Mouse (Mus musculus): ENCODE measurements around the gene Sord.

The Sord gene

GRCm38 (mm10) chr2:122237891-122238470 lies 3.4 kb downstream of the Sord start:
- intact Hi-C loops (cut with DNase I), result no loop called here

GRCm38 (mm10) chr2:122240735-122241134 lies 6.2 kb downstream of the Sord start:
- intact Hi-C loops (cut with DNase I), result loop anchor here (5.0 to 10.0 kb wide), 3 partner anchors 48 to 166 kb away; no protein-coding TSS in a partner anchor

DNA sequence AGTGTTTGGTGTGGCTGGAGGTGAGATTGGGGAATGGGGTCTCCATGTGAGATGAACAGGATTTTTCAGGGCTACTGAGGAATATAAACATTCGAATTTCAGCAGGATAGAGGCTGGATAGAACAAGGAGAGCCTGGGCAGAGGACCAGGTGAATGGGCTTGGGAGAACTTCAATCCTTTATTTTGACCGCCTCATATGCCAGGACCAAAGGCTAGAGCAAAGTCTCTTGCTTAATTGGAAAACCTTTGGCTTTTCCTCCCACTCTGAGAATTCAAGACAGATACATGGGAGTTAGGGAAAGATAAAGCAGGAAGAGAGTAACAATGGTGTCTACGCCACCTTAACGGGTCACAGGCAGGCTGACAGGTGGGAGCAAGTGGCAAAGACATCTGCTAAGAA lies 6.7 kb downstream of the Sord start:
- intact Hi-C loops (cut with DNase I), result loop anchor here (5.0 to 10.0 kb wide), 3 partner anchors 49 to 166 kb away; no protein-coding TSS in a partner anchor

DNA sequence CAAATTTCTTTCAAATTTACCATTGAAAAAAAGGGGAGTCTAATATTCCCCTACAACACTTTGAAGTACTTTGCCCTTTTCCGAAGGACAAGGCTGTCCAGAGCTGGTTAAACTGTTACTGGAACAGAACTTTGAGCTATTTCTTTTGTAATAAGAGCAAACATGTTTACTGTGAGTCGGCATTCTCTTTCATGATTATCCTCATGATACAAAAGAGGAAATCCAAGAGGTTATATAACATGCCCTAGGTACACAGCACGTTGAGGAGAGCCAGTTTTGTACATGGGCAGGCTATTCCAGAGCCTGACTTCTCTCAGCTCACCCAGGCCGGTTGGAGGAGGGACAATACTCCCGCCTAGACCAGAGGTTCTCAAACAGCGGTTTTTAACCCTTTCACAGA lies 7.4 kb downstream of the Sord start:
- intact Hi-C loops (cut with DNase I), result loop anchor here (5.0 to 10.0 kb wide), 3 partner anchors 50 to 167 kb away; no protein-coding TSS in a partner anchor

DNA sequence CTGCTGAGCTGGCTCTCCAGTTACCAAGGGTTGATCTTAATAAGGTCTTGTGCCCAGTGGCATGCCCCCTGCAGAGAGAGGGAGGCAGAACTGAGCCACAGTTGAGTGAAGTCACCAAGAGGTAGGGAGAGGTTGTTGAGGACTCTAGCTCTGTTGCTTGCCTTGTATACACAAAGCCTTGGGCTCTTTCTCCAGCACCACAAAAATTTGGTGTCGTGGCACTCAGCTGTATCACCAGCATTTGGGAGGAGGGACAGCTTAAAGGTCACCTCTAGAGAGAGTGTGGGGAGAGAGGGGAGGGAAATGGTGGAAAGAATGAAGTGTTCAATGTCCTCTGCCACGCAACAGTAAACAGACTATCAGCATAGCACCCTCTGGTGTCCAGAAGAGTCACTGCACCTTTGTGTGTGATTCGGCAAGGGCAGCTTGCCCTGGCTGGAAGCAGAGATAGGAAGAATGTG lies 9.2 kb downstream of the Sord start:
- intact Hi-C loops (cut with DNase I), result loop anchor here (5.0 to 10.0 kb wide), 3 partner anchors 51 to 169 kb away; no protein-coding TSS in a partner anchor

- intact Hi-C loops (cut with DNase I), result loop anchor here (10.0 kb wide), 1 partner anchor 173 kb away; no protein-coding TSS in a partner anchor
Observed at GRCm38 (mm10) chr2:122247786-122248185, 13.2 kb downstream of the Sord start.

DNA sequence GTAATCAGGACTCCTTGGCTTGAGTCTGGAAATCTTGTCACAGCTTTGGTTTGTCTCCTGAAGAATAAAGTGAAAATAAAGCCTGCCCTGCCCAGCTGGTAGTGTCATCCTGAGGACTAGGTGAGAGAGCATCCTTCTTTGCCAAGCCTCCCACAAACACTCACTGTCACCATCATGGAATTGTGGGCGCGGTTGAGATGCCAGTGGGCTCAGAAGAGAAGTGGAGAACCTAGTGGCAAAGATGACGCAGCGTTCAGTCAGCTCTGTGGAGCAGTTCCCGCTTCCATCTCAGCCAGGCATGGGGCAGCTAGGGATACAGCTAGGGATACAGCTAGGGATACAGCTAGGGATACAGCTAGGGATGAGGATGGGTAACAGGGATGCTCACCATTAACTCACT lies 21.4 kb downstream of the Sord start:
- intact Hi-C loops (cut with DNase I), result no loop called here

DNA sequence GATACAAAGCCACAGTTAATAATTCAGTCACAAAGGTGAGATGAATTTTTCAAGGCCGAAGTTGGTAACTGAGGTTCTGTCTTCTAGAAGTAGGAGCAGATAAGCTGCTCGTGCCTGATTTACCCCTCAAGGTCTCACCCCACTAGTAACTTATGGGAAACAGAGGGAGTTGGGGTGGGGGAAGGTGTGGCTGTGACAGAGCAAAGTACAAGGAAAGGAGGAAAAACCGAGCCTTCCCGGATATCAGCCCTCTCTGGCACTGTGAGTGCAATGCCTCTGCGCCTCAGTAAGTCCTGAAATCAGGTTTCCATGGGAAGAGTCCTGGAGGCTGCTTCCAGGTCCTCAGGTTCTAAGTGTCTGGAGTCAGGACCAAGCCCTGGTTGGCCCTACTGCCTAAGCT lies 26.2 kb downstream of the Sord start:
- intact Hi-C loops (cut with DNase I), result no loop called here

DNA sequence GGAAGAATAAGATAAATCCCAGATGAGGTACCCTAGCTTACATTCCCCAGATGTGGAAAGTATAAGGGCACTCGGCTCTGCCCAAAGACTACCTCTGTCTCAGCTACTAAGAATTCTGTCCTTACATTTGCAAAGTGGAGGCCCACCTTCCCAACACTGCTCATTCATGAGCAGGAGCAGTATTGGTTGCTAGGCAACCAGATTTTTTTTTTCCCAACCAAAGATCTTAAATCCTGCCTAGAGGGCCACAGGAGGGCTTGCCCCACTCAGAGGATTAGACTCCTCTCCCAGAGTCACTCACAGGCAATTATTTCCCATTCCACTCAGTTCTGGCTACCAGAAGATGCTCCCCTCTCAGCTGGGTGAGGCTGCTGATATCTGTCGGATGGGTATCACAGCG lies 30.1 kb downstream of the Sord start:
- intact Hi-C loops (cut with DNase I), result no loop called here

DNA sequence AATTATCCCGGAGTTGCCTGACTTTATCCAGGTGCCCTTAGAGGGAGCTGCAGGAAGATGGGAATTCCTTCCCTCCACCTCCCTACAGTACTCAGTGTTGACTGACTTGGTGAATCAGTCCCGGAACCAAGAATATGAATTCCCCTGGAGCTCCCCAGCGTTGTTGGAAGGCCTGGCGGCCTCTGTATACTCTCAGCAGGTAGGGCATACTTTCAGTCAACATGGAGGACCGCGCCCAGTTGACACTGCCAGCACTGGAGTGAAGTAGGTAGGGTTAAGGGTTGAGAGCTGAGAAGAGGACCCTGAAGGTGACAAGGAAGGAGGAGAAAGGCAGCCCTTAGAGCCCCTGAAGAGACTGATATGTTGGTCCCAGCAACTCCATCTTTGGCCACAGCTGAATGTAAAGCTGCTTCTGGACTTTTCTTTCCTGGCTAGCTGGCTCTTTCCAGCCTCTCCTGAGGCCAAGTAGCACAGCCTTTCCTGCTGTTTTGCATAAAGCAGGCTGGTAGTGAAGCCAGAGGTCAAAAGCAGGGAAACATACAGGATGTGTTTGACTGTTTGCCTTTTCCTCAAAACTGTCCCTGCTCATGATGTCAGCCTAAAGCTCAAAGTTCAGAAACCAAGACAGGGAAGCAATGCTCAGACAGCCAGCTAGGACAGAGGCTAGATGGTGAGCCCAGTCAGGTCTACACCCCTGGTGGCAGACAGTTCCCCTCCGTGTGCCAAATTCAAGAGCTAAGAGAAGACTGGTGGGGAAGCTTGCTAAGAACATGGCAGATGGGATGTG lies 32.1 kb downstream of the Sord start:
- intact Hi-C loops (cut with DNase I), result no loop called here

DNA sequence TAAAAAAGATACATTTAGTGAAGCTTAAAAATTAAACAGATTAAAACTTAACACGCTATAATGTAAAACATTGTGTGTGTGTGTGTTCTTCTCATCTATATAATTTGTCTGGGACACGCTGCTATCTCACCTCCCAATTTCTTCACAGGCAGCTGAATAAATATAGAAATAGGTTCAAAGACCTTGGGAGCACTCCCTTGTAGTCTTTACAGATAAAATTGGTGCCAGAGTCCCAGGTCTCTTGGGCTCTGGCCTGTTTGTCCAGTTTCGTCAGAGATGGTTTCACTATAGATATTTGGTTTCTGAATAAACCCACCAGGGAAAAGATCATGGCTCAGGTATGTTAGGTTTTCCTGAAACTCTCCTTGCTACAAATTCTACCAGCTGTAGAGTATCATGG lies 44.2 kb downstream of the Sord start:
- intact Hi-C loops (cut with DNase I), result no loop called here

GRCm38 (mm10) chr2:122284091-122284490 lies 49.5 kb downstream of the Sord start:
- intact Hi-C loops (cut with DNase I), result no loop called here

DNA sequence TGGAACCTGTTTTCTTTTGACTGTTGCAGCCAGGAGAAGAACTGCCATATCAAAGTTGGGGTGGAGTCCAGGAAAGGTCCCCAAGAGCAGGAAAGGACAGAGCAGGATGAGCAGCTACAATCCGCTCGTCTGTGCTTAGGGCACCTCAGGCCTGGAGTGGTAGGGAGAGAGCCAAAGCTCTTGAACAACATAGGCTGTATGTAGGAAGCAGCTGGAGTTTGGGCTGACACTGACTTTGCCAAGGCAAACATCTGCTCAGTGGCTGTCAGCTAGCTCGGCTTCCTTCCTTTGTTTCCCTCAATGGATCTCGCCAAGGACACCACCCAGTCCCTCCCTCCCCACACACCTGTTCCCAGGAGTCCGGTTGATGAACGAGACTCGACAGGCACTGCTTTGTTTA lies 51.6 kb downstream of the Sord start:
- intact Hi-C loops (cut with DNase I), result no loop called here

DNA sequence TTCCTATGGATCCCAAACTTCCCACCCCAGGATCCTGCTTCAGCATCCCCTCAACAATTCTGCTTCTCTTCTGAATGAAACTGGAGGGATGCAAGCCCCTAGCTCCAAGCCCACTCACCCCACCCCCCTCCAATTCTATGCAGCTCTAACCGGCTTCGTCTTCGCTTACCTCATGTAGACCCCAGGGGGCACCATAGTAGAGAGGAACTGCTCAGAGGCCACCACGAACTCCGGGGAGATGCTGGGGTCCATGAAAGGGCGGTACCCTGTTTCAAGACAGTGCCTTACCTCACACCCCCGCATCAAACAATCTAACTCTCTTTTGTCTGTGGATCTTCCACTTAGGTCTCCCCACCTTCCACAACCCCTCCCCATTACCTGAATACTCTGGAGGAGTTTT lies 60.4 kb downstream of the Sord start:
- intact Hi-C loops (cut with DNase I), result no loop called here

DNA sequence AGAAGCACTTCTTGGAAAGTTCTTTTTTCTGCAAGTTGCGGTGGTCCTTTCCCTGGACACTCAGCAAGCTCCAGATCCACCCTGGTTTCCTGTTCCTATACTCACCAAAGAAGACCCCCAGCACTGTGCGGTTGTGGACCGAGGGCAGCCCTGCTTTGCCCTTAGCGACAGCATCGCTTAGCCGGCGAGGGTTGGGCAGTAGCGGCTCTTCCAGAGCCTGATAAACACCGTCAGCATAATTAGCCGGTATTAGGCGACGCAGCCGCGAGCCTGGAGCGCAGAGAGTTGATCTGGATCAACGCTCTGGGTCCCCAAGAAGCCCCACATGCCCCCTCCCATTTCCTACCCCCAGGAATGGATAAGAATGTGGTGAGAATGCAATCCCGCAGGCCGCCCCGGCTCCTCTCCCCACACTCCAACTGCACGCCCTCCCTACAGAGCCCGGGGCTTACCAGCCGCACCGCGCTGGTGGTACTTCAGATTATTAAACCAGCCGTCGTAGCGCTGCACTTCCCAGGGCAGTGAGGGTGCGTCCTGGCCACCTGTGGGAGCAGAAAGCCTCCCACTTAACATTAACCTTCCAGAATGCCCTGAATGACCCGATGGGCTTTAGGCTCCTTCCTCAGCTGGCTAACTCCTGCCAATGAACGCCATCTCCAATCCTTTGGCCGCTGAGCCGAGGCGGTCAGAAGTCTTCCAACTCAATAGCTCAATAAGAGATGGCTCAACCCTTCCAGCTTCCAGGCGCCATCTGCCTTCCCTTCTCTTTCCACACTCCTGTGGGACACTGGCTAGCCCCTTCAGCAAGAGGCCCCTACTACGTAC lies 62.9 kb downstream of the Sord start:
- intact Hi-C loops (cut with DNase I), result no loop called here

DNA sequence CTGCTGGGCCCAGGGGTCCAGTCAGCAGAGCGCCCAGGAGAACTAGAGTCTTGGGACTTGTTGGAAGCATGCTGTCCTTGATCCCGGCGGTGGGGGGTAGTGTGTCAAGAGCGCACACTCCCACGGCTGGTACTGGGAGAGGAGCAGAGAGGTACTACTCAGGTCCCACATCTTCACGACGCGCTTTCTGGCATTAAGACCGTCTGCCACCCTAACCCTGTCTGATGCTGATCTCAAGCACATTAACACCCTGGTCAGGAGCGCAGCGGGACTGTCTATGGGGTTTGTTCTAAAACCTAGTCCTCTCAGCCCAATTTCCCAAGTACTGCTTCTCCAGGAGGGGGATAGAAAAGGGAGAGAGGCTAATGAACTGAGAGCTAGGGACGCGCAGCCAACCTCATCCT lies 63.5 kb downstream of the Sord start, which contains the start of gene Duox2:
Gene Duox2 (minus strand): TSS at position 354 of the 404 bp plus-strand sequence.
- intact Hi-C loops (cut with DNase I), result no loop called here

- intact Hi-C loops (cut with DNase I), result no loop called here
Observed at GRCm38 (mm10) chr2:122298596-122299490, 64.3 kb downstream of the Sord start, which contains the start of gene Duoxa2. Gene Duoxa2, plus strand, starts transcription at chr2:122298900.

DNA sequence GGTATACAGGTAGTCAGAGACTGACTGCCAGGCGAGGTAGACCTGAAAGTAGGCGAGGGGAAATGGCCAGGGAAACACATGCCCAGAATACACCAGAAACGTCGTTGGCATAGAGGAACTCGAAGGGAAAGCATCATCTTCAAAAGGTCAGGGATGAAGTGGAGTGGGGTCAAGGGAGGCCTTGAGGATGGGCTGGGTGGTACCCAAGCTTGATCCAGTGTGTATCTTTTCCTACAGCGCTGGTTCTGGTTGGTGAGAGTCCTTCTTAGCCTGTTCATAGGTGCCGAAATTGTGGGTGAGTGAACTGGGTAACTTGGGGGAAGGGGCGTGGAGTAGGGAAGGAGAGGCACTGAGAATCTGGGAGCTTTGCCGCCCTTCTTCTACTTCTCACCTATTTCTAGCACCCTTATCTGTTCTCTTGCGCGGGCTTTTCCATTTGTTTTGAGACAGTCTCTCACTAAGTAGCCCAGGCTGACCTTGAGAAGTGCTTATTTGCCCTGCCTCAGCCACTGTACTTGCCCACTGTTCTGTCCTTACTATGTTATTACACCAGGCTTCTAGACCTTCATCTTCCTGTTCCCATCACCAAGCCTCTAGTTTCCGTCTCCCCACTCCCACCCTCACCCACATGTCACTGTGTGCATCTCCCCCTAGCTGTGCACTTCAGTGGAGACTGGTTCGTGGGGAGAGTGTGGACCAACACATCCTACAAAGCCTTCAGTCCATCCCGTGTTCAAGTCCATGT lies 65.5 kb downstream of the Sord start:
- intact Hi-C loops (cut with DNase I), result no loop called here

- intact Hi-C loops (cut with DNase I), result no loop called here
Observed at GRCm38 (mm10) chr2:122300656-122301020, 66.1 kb downstream of the Sord start.

Data from adrenal gland (tissue).